Mouse (Mus musculus) embryonic facial prominence, embryonic 15.5 days (tissue): ENCODE data around the gene Pi4k2b. TPM values are rescaled to one million over a fixed set of nuclear protein-coding genes. Genes with fewer than 3 reads are reported as not detected.

Experiments
- ATAC-seq: fragments of 200-750 bp; cut with Nextera tagmentation; 2 replicates; pipeline ENCODE4 v1.8.0; 2017; ENCODE audit warnings: low read depth, moderate TSS enrichment; ENCODE audit not compliant: insufficient number of reproducible peaks, low FRiP score, low TSS enrichment
- H3K27ac ChIP-seq: fragments of 300-500 bp; sonication (generic); replicated peaks from 2 replicates; pipeline ENCODE4 v1.5.1; 2015; ENCODE audit warnings: mild to moderate bottlenecking, inconsistent platforms
- H3K27me3 ChIP-seq: fragments of 300-500 bp; sonication (generic); 2 replicates; pipeline ENCODE4 v1.6.1; 2015; ENCODE audit warnings: inconsistent platforms
- H3K36me3 ChIP-seq: fragments of 300-500 bp; sonication (generic); 2 replicates; pipeline ENCODE4 v1.6.1; 2015; ENCODE audit warnings: mild to moderate bottlenecking, inconsistent platforms
- H3K4me1 ChIP-seq: fragments of 300-500 bp; sonication (generic); 2 replicates; pipeline ENCODE4 v1.6.1; 2015; ENCODE audit warnings: inconsistent platforms
- H3K4me2 ChIP-seq: fragments of 300-500 bp; sonication (generic); replicated peaks from 2 replicates; pipeline ENCODE4 v1.6.1; 2015; ENCODE audit warnings: mild to moderate bottlenecking, inconsistent platforms
- H3K4me3 ChIP-seq: fragments of 300-500 bp; sonication (generic); replicated peaks from 2 replicates; pipeline ENCODE4 v1.5.1; 2015; ENCODE audit warnings: mild to moderate bottlenecking, inconsistent platforms
- H3K9ac ChIP-seq: fragments of 300-500 bp; sonication (generic); 2 replicates; pipeline ENCODE4 v1.6.1; 2015; ENCODE audit warnings: inconsistent platforms
- H3K9me3 ChIP-seq: fragments of 300-500 bp; sonication (generic); replicated peaks from 2 replicates; pipeline ENCODE4 v1.6.1; 2016; ENCODE audit warnings: inconsistent platforms
- WGBS: fragments of 180-500 bp; shearing (Covaris S2); methylation state at CpG from one replicate; pipeline ENCODE4 v1.1.7; 2015; 5-methylcytosine and 5-hydroxymethylcytosine counted together
- polyA plus RNA-seq: library from polyadenylated mRNA; unstranded; fragments of >200 nt; fragmentation: Nextera tagmentation; extraction: Ambion mirVana; gene quantifications from 2 replicates; pipeline ENCODE4 v1.2.1, GENCODE M21; 2015

Pi4k2b gene
- polyA plus RNA-seq, 1 experiment from 2014 or later: 21.7 TPM

DNA sequence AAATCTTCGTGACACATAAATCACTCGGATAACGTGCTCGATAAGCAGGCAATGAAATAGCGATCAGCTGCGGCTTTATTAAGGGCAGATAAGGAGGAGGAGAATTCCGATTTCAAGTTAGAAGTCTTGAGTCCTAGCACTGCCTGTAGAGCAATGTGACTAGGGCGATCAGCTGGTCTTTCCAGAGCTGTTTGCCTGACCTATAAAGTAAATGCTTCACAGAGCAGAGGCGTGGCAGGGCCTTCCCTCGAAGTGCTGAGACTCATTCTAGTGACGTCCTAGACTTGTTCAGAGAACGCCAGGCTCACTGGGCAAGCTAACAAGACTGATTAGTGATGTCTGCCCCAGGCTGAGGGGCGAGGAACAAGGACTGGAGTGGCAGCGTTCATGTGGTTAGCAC is 69.7 kb downstream of the Pi4k2b start:
- no peaks in the 10 kb centered on the region for H3K4me1 ChIP-seq
- no peak overlapping the region for H3K4me3 ChIP-seq
- no peaks in the 10 kb centered on the region for H3K9me3 ChIP-seq
- no peak overlapping the region for H3K27ac ChIP-seq
- H3K4me2 ChIP-seq: no peak overlapping the region
- no peaks in the 10 kb centered on the region; the same call in 1 of the 2 replicates for H3K36me3 ChIP-seq
- no peak overlapping the region for H3K9ac ChIP-seq
- no peak for ATAC-seq
- 91% methylated on average over 14 of the region's 14 CpGs for WGBS
- no peaks in the 10 kb centered on the region for H3K27me3 ChIP-seq

DNA sequence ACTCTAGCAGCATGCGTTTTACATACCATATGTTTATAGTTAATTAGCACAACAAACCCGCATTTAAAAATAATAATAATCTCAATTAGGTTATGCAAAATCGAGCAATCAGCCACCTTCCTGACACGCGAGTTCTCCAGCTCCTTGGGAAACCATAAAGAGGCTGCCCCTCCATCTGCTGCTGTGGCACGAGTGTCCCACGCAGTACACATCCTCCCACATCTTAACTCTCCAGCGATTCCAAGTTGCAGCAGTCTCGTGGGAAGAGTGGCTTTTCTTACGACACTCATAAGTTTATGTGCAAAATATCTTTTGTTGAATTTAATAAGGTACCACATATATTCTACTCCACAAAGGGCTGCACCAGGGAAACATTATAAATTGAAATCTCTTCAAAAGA is 71.1 kb downstream of the Pi4k2b start:
- Histone ChIP-seq H3K27me3 (no peaks in the 10 kb centered on the region), H3K4me3 (no peak overlapping the region), H3K9me3 (no peaks in the 10 kb centered on the region), H3K27ac (no peak overlapping the region), H3K4me2 (no peak overlapping the region), H3K9ac (no peak overlapping the region), H3K4me1 (no peaks in the 10 kb centered on the region), H3K36me3 (no peaks in the 10 kb centered on the region; the same call in 1 of the 2 replicates)
- 82% methylated on average over 10 of the region's 10 CpGs for WGBS
- no peak for ATAC-seq

DNA sequence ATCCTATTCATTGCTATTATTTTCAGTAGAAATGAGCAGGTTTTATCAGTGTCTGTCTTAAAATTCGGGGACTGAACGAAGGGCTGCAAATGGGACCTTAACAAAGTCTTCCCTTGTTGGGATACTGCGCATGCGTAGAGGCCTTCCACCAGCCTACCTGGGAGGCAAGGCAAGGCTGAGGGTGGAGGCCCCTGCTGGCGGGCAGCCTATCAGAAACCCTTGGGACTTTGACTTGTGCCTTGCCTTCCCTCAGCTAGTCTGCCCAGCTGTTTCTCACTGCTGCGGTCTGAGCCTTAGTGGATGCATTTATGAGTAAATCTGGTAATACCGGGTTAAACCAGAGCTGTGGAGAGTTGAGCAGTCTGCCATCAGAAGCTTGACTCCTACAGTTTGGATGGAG is 71.9 kb downstream of the Pi4k2b start:
- Histone ChIP-seq H3K27ac (no peak overlapping the region), H3K4me1 (no peaks in the 10 kb centered on the region), H3K4me2 (no peak overlapping the region), H3K36me3 (no peaks in the 10 kb centered on the region), H3K27me3 (no peaks in the 10 kb centered on the region), H3K4me3 (no peak overlapping the region), H3K9me3 (no peaks in the 10 kb centered on the region), H3K9ac (no peak overlapping the region)
- ATAC-seq: no peak
- 88% methylated on average over 7 of the region's 7 CpGs for WGBS

DNA sequence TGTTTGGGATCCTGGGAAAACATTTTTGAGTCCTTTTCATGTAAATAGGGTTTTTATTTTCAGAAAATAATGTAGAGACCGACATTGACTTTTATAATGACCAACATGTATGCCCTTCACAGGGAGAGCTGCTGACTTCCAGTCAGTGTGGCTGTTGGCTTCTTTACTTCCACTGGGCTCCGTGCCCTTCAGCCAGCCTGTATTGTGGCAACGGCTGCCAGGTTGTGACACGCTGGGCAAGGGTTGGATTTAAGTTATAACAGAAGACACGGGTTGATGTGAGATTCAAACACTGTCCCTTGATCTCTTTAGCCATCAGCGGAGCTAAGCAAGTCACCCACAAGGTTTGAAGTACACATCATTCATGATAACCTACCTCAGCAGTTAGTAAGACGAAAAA is 77.3 kb downstream of the Pi4k2b start:
- Histone ChIP-seq H3K4me1 (no peaks in the 10 kb centered on the region), H3K27ac (no peak overlapping the region), H3K4me3 (no peak overlapping the region), H3K27me3 (no peaks in the 10 kb centered on the region), H3K9me3 (no peaks in the 10 kb centered on the region), H3K9ac (no peak overlapping the region), H3K36me3 (peaks cover 7% of the 10 kb centered on the region), H3K4me2 (no peak overlapping the region)
- 91% methylated on average over 7 of the region's 7 CpGs for WGBS
- no peak for ATAC-seq

Other genes starting within 250 kb of the Pi4k2b start
- 7.5 and 7.6 TPM in 2 replicates for gene Lgi2, start 175.1 kb upstream of the Pi4k2b start, polyA plus RNA-seq
- gene Sepsecs, start 71.9 kb upstream of the Pi4k2b start, polyA plus RNA-seq: 8.7 and 8.9 TPM in 2 replicates
- gene Zcchc4, start 33.8 kb downstream of the Pi4k2b start, polyA plus RNA-seq: 14.8 and 17.4 TPM in 2 replicates
- 95.7 and 96.0 TPM in 2 replicates for gene Anapc4, start 92.4 kb downstream of the Pi4k2b start, polyA plus RNA-seq